Mouse (Mus musculus) embryonic facial prominence, embryonic 12.5 days (tissue): Measurements from ENCODE around the gene Pitx2. TPM values are rescaled to one million over a fixed set of nuclear protein-coding genes. Genes with fewer than 3 reads are reported as not detected.

ENCODE experiments used
- ATAC-seq: fragments of 200-750 bp; cut with Nextera tagmentation; 2 replicates; pipeline ENCODE4 v1.8.0; 2017; ENCODE audit not compliant: insufficient number of reproducible peaks, insufficient read depth, low FRiP score, low TSS enrichment
- H3K27ac ChIP-seq: fragments of 300-500 bp; sonication (generic); 2 replicates; pipeline ENCODE4 v1.5.1; 2016; ENCODE audit warnings: mild to moderate bottlenecking
- H3K27me3 ChIP-seq: fragments of 300-500 bp; sonication (generic); 2 replicates; pipeline ENCODE4 v1.6.1; 2016; ENCODE audit warnings: mild to moderate bottlenecking, moderate library complexity
- H3K36me3 ChIP-seq: fragments of 300-500 bp; sonication (generic); 2 replicates; pipeline ENCODE4 v1.6.1; 2016; ENCODE audit warnings: mild to moderate bottlenecking
- H3K4me1 ChIP-seq: fragments of 300-500 bp; sonication (generic); 2 replicates; pipeline ENCODE4 v1.6.1; 2016
- H3K4me2 ChIP-seq: fragments of 300-500 bp; sonication (generic); replicated peaks from 2 replicates; pipeline ENCODE4 v1.6.1; 2016; ENCODE audit warnings: mild to moderate bottlenecking, moderate library complexity
- H3K4me3 ChIP-seq: fragments of 300-500 bp; sonication (generic); 2 replicates; pipeline ENCODE4 v1.5.1; 2016; ENCODE audit warnings: mild to moderate bottlenecking
- H3K9ac ChIP-seq: fragments of 300-500 bp; sonication (generic); 2 replicates; pipeline ENCODE4 v1.6.1; 2016; ENCODE audit warnings: mild to moderate bottlenecking, moderate library complexity
- H3K9me3 ChIP-seq: fragments of 300-500 bp; sonication (generic); 2 replicates; pipeline ENCODE4 v1.6.1; 2016; ENCODE audit warnings: mild to moderate bottlenecking, moderate library complexity
- WGBS: fragments of 180-500 bp; shearing (Covaris S2); methylation state at CpG from one replicate; pipeline ENCODE4 v1.1.7; 2016; 5-methylcytosine and 5-hydroxymethylcytosine counted together
- polyA plus RNA-seq: library from polyadenylated mRNA; unstranded; fragments of >200 nt; fragmentation: Nextera tagmentation; extraction: Ambion mirVana; gene quantifications from 2 replicates; pipeline ENCODE4 v1.2.1, GENCODE M21; 2016

The Pitx2 gene
- 54.6 and 55.2 TPM in 2 replicates for polyA plus RNA-seq

DNA sequence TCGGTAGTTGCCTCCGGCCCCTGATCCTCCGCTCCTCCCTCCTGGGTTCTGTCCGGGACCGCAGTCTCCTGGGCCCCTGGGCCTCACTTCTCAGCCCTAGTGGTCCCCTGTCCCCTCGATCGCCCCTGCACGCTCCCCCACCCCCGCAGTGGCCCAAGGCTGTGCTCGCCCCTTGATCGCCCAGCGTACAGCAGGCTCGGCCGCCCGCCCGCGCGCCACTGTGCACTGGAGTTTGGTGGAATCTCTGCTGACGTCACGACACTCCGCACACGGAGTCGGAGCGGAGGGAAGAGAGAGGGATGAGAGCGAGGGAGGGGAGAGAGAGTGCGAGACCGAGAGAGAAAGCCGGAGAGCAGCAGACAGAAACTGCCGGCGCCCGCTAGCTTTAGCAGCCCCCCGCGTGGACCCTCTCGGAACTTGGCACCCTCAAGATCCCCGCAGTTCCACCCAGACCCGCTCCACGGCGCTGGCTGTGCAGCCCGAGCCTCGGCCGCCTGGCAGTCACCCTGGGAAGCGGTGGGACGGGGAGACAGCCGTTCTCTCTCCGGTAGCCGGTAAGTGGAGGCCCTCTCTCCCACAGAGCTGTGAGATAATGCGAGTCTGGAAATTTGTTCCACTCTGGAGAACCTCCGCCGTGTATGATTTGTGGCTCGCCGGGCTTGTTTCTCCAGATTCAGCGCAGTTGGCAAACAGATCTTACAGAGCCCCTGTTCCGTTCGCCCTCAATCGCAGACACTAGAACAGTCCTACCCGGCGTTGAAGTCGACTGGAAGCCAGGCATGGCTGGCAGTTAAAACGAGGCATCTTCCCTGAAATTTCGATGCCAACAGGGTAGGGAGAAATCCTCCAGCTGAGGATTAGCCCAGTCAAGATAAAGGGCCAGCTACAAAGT lies at the start of gene Pitx2:
Gene Pitx2, plus strand, starts transcription at position 270 of the 892 bp plus-strand sequence.
- peak within 1 kb of the TSS; percentile 44 for H3K4me3 ChIP-seq
- peak; percentile 68 for ATAC-seq
- peaks cover 12% of the 10 kb centered on the region; the same call in 1 of the 2 replicates for H3K4me1 ChIP-seq
- no peaks in the 10 kb centered on the region for H3K36me3 ChIP-seq
- H3K9me3 ChIP-seq, result no peaks in the 10 kb centered on the region
- peaks cover 68% of the 10 kb centered on the region for H3K27me3 ChIP-seq
- H3K27ac ChIP-seq, result peak within 1 kb of the TSS; percentile 74; the same call in 1 of the 2 replicates
- peak within 1 kb of the TSS; percentile 78 for H3K4me2 ChIP-seq
- WGBS, result under 1% methylated on average over 60 of the region's 60 CpGs
- peak within 1 kb of the TSS; percentile 60 for H3K9ac ChIP-seq

DNA sequence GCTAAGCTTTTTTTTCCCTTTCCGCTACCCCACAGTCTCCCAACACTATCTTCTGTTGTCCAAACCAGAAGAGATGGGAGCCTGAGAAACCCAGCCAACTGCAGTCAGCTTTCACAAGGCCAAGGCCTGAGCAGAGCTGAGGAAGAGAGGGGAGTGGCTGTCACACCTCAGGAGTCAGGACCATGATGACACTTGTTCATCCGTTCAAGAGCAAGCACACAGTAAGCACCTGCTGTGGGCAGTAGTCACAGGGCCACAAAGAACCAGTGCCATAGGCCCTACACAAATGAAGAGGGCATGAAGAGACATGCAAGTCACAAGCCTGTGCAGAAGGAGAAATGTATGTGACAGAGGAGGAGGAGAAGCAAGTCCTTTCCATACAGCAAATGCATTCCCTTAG lies 49.7 kb upstream of the Pitx2 start:
- Histone ChIP-seq H3K4me2 (no peak overlapping the region), H3K9me3 (no peaks in the 10 kb centered on the region), H3K36me3 (no peaks in the 10 kb centered on the region), H3K4me1 (peaks cover 4% of the 10 kb centered on the region; the same call in 1 of the 2 replicates), H3K27ac (no peak overlapping the region), H3K9ac (no peak overlapping the region), H3K4me3 (no peak overlapping the region), H3K27me3 (no peaks in the 10 kb centered on the region)
- WGBS, result 86% methylated on average over 2 of the region's 2 CpGs
- no peak for ATAC-seq

DNA sequence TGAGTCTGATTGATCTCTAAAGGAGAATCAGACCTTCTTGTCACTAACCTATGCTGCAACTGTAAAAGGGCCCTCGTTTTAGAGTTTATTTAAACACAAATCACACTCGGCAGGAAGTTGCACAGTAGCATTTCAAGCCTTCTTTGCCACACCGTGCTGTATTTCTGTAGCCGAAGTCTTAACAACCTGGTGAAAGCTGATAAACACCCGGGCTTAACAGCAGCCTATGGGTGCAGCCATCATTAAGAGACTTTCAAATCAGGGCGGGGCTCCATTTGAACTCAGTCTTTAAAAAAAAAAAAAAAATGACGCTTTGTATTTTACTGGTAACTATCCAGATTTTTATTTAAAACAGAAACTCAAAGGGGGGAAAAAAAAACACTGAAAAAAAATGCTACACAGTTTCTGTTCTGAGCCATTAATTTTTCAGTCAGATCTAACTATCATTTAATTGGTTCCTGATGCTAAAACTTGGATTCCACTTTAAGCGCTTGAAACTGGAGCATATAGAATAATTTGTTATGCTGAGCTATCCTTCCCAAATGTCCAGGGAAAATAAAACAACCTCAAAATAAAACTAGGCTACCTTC lies 48.5 kb upstream of the Pitx2 start:
- Histone ChIP-seq H3K4me3 (no peak overlapping the region), H3K27me3 (no peaks in the 10 kb centered on the region), H3K9ac (no peak overlapping the region), H3K4me2 (no peak overlapping the region), H3K4me1 (peaks cover 4% of the 10 kb centered on the region; the same call in 1 of the 2 replicates), H3K27ac (no peak overlapping the region), H3K9me3 (no peaks in the 10 kb centered on the region), H3K36me3 (no peaks in the 10 kb centered on the region)
- WGBS, result 43% methylated on average over 8 of the region's 8 CpGs
- no peak for ATAC-seq

DNA sequence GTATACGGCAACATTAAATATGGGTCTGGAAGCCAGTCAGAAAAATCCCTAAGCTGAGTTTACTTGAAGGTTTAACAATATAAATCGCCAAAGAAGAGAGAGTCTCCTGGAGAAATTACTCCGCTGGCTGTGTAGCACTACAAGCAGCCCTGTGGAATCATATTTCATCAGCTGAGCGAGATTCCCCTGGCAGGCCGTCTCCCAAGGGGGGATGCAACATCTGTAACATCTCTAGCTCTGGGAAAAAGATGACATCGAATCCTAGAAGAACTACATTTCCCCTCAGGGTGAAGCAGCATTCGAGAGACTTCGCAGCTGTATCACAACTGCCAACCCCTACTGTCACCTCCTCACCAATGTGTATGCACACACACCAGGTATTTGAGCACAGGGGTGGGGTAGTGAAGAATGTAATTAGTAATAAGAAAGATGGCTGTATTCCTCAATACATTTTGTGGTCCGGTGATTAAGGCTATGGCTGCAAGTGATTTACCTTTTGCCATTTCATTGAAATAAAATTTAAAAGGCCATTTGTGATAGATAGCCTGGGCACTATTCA lies 40.8 kb upstream of the Pitx2 start:
- no peak overlapping the region for H3K9ac ChIP-seq
- no peak overlapping the region for H3K4me3 ChIP-seq
- no peaks in the 10 kb centered on the region for H3K9me3 ChIP-seq
- H3K4me1 ChIP-seq, result peaks cover 7% of the 10 kb centered on the region; the same call in 1 of the 2 replicates
- 26% methylated on average over 9 of the region's 9 CpGs for WGBS
- ATAC-seq, result no peak
- H3K27ac ChIP-seq, result no peak overlapping the region
- H3K27me3 ChIP-seq, result 0 out of 2 replicates have a peak, but pooled peaks cover 4% of the 10 kb centered on the region
- H3K4me2 ChIP-seq, result no peak overlapping the region
- no peaks in the 10 kb centered on the region for H3K36me3 ChIP-seq

DNA sequence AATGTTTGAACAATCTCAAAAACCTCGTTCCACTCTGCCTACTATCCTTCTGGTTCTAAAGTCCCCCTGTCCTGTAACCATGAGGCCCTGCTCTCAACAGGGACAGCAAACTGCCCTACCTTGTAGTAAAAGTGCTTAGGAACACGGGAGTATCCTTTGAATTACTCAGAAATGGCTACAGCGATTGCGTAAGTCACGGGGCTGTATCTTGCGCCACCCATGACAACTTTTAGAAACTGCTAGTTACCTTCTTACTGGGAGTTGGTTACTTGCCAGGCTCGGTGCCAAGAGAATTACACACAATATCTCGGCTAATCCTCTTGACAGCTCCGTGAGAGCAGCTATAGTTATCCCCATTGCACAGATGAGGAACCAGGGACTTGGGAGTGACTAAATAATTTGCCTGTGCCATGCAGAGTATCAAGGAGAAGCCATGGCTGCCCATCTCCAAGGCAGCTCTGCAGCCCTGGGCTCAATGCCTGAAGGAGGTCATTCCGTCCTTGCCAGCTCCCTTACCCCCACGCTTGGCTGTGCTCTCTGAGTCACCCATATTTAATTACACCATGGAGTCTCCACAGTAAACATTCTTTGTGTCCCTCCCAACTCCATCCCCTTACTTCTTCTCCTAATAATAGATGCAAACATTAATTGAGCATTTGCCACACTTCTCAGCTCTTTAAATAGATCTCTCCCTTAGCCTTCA lies 38.2 kb upstream of the Pitx2 start:
- Histone ChIP-seq H3K27ac (no peak overlapping the region), H3K4me2 (no peak overlapping the region), H3K4me1 (peaks cover 7% of the 10 kb centered on the region; the same call in 1 of the 2 replicates), H3K9me3 (no peaks in the 10 kb centered on the region), H3K4me3 (no peak overlapping the region), H3K9ac (no peak overlapping the region), H3K36me3 (no peaks in the 10 kb centered on the region), H3K27me3 (0 out of 2 replicates have a peak, but pooled peaks cover 4% of the 10 kb centered on the region)
- 86% methylated on average over 11 of the region's 11 CpGs for WGBS
- no peak for ATAC-seq

DNA sequence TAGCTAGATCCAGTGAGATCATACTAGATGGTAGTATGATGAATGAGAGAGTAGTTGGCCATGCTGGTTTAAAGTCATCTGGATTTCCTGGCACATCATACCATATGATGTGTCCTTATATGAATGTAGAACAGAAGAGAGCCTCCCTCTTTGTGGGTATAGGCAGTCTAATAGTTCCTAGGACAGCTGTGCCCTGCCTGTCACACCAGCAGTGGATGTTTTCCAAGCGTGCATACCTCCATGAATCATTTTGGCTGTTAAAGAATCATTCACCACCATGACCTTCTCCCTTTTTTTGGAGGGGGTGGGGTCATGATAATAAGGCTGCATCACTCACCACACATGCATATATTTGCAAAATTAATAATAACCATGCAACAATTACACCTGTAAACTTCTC lies 35.4 kb upstream of the Pitx2 start:
- Histone ChIP-seq H3K4me3 (no peak overlapping the region), H3K27me3 (0 out of 2 replicates have a peak, but pooled peaks cover 4% of the 10 kb centered on the region), H3K27ac (no peak overlapping the region), H3K9ac (no peak overlapping the region), H3K4me2 (no peak overlapping the region), H3K36me3 (no peaks in the 10 kb centered on the region), H3K4me1 (no peaks in the 10 kb centered on the region), H3K9me3 (no peaks in the 10 kb centered on the region)
- 86% methylated on average over 1 of the region's 1 CpGs for WGBS
- no peak for ATAC-seq

DNA sequence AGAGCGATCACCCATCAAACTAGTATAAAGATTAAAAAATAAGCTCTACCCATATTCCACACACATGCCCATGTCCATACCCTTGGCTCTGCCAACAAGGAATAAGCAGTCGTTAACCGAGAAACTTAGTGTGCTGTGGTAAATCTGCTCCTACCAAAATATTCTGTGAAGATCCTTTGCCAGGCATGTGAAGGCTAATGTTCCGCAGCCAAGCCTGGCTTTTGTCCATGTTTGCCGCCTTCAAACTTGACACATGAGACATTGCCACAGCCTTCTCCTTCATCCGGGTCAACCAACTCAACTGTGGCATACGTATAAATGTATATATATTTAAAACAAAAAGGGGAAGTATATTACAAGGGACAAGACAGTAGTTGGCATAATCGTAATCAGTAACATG lies 34.0 kb upstream of the Pitx2 start:
- WGBS, result 88% methylated on average over 8 of the region's 8 CpGs

DNA sequence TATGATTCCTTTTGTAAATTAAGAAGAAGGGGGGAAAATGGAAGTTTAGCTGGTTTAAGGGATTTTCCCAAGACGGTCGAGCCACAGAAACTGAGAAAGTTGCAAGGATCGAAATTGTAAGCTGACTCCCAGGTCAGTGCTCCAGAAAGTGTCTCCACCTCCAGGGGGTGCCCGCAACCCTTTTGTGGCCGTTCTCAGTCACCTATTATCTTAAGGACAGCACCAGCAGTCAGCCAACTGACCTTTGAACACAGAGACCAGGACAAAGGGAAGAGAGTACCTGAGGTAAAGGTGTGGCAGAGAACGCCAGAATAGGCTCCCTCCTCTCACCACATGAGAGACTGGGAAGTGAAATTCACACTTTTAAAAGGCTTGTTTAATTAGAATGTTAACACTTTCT lies 33.0 kb upstream of the Pitx2 start:
- Histone ChIP-seq H3K4me2 (no peak overlapping the region), H3K27ac (no peak overlapping the region), H3K9me3 (no peaks in the 10 kb centered on the region), H3K27me3 (0 out of 2 replicates have a peak, but pooled peaks cover 4% of the 10 kb centered on the region), H3K9ac (no peak overlapping the region), H3K4me3 (no peak overlapping the region), H3K36me3 (no peaks in the 10 kb centered on the region), H3K4me1 (no peaks in the 10 kb centered on the region)
- 2% methylated on average over 6 of the region's 6 CpGs for WGBS
- ATAC-seq, result no peak

More for the DNA sequence above, 34.0 kb upstream of the Pitx2 start:
- Histone ChIP-seq H3K4me3 (no peak overlapping the region), H3K9me3 (no peaks in the 10 kb centered on the region), H3K36me3 (no peaks in the 10 kb centered on the region), H3K4me2 (no peak overlapping the region), H3K4me1 (no peaks in the 10 kb centered on the region), H3K27me3 (0 out of 2 replicates have a peak, but pooled peaks cover 4% of the 10 kb centered on the region), H3K27ac (no peak overlapping the region), H3K9ac (no peak overlapping the region)
- no peak for ATAC-seq

DNA sequence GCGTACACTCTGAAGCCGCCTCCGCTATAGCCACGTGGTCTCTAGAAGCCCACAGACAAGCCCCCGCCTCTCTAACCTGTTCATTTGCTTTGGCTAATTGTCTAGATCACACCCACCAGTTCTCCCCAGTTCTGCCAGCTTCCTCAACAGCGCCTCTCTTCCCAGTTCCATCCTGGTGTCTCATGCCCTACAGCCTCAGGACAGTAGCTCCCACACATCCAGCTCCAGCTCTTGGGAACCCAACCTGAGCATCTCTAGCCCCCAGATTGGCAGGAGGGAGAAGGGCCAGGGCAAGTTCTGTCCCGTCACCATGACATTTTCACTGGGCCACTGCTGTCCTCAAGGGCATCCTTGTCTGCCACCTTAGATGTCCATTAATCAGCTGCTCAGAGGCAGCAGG lies 29.3 kb upstream of the Pitx2 start:
- 74% methylated on average over 7 of the region's 7 CpGs for WGBS
- H3K9ac ChIP-seq, result no peak overlapping the region
- no peaks in the 10 kb centered on the region for H3K27me3 ChIP-seq
- H3K4me2 ChIP-seq, result no peak overlapping the region
- H3K4me3 ChIP-seq, result no peak overlapping the region
- no peak for ATAC-seq
- no peaks in the 10 kb centered on the region for H3K36me3 ChIP-seq
- H3K9me3 ChIP-seq, result no peaks in the 10 kb centered on the region
- no peaks in the 10 kb centered on the region for H3K4me1 ChIP-seq
- no peak overlapping the region for H3K27ac ChIP-seq

DNA sequence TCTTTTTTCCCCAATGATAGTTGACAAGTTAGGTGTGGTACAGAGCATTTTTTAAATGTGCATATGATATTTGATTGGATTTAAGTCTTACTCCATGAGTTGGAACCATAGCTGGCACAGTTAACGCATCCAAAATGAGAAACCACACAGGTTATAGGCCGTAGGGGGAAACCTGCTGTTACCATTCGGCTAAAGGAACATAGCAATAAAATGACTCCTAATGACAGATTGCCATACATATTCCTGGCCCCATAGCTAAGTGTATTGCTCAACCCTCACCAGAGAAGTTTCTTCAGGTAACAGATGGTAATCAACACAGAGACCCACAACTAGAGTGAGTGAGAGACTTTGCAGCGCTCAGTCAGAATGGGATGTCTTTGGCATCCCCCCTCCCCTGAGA lies 27.9 kb upstream of the Pitx2 start:
- no peak for ATAC-seq
- 91% methylated on average over 4 of the region's 4 CpGs for WGBS
- Histone ChIP-seq H3K4me1 (no peaks in the 10 kb centered on the region), H3K27me3 (no peaks in the 10 kb centered on the region), H3K4me2 (no peak overlapping the region), H3K4me3 (no peak overlapping the region), H3K27ac (no peak overlapping the region), H3K36me3 (no peaks in the 10 kb centered on the region), H3K9ac (no peak overlapping the region), H3K9me3 (no peaks in the 10 kb centered on the region)

DNA sequence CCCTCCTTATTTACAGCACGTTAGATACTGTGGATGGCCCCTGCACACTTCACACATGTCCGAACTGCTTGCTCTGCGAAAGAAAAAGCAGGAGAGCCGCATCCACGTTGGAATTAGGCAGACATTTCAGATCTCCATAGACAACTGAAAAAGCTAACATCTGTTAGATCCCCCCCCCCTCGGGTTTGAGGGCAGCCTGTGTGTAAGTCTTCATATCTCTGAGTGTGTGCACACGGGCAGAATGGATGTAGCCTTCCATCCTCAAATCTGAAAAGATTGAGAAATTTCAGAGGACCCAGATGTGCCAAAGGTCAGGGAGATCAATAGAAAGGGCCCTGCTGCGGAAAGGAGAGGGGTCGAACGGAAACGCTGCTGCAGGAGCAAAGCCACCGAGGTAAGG lies 5.2 kb upstream of the Pitx2 start:
- Histone ChIP-seq H3K9me3 (no peaks in the 10 kb centered on the region), H3K4me1 (peaks cover 2% of the 10 kb centered on the region; the same call in 1 of the 2 replicates), H3K9ac (no peak overlapping the region), H3K4me2 (no peak overlapping the region), H3K4me3 (no peak overlapping the region), H3K27me3 (peaks cover 69% of the 10 kb centered on the region), H3K27ac (no peak overlapping the region), H3K36me3 (no peaks in the 10 kb centered on the region)
- 3% methylated on average over 12 of the region's 12 CpGs for WGBS
- ATAC-seq, result no peak
